Mouse (Mus musculus): ENCODE measurements at regions not wholly inside any gene's neighbourhood (a gene's known extent, or its start where the extent isn't known, plus 50 kb on each side); places are given as distances from the start of the nearest gene placed in this dataset.

GRCm38 (mm10) chr3:60388593-60388992 lies 84.0 kb upstream of the Mbnl1 start:
- DNase-seq (ENCODE audit: low read depth), result no peak
- TF ChIP-seq POLR2A (IDR thresholded peaks at IDR 0.05; ENCODE audit: borderline replicate concordance, extremely low read depth, insufficient read depth, insufficient read length, poor library complexity, severe bottlenecking) (no peak), CTCF (IDR thresholded peaks at IDR 0.05; ENCODE audit: borderline replicate concordance, extremely low read depth, insufficient read depth, insufficient read length) (no peak)

- TF ChIP-seq CTCF (IDR thresholded peaks at IDR 0.05; ENCODE audit: borderline replicate concordance, extremely low read depth, insufficient read depth, insufficient read length), result no peak
- TF ChIP-seq POLR2A (IDR thresholded peaks at IDR 0.05; ENCODE audit: borderline replicate concordance, extremely low read depth, insufficient read depth, insufficient read length, poor library complexity, severe bottlenecking), result no peak
- DNase-seq (ENCODE audit: low read depth), result no peak
Measured at GRCm38 (mm10) chr3:60389032-60389431, 83.6 kb upstream of the Mbnl1 start.

DNA sequence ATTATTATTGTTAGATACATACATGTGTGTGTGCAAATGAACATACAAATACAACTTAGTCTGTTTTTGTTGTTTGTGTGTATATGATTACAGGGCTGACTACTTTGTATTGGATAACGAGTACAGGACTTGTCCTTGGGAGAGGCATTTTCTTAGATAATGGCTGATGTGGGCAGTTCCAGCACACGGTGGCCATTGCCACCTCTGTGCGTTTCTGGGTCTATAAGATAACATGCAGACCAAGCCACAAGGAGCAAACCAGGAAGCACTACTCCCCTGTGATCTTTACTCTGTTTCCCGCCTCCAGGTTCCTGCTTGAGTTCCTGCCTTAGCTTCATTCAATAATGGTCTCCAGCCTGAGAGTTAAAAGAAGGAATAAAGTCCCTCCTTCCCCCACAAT lies 77.3 kb upstream of the Mbnl1 start:
- no peak for TF ChIP-seq CTCF (IDR thresholded peaks at IDR 0.05; ENCODE audit: borderline replicate concordance, extremely low read depth, insufficient read depth, insufficient read length)
- no peak for TF ChIP-seq POLR2A (IDR thresholded peaks at IDR 0.05; ENCODE audit: borderline replicate concordance, extremely low read depth, insufficient read depth, insufficient read length, poor library complexity, severe bottlenecking)
- no peak for DNase-seq (ENCODE audit: low read depth)

DNA sequence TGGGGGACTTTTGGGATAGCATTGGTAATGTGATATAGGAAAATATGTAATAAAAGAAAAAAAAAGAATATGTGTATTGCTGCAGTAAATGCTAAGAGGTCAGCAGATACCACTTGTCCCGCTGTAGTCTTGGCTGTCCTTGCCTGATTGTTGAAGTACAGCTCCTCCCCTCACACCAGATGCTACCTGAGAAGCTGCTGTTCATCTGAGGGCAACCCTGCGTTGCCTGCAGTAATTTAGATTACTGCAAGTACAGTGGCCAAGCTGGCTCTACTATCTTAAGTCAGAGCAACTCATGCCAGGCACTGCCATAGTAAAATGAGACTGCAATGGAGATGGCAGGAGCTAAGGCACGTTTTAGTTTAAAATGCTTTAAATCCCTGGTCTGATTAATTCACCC lies 75.7 kb upstream of the Mbnl1 start:
- DNase-seq (ENCODE audit: low read depth), result no peak
- TF ChIP-seq CTCF (IDR thresholded peaks at IDR 0.05; ENCODE audit: borderline replicate concordance, extremely low read depth, insufficient read depth, insufficient read length) (no peak), POLR2A (IDR thresholded peaks at IDR 0.05; ENCODE audit: borderline replicate concordance, extremely low read depth, insufficient read depth, insufficient read length, poor library complexity, severe bottlenecking) (no peak)

- DNase-seq (ENCODE audit: low read depth), result no peak
- TF ChIP-seq CTCF (IDR thresholded peaks at IDR 0.05; ENCODE audit: borderline replicate concordance, extremely low read depth, insufficient read depth, insufficient read length) (no peak), POLR2A (IDR thresholded peaks at IDR 0.05; ENCODE audit: borderline replicate concordance, extremely low read depth, insufficient read depth, insufficient read length, poor library complexity, severe bottlenecking) (no peak)
Measured at GRCm38 (mm10) chr3:60398796-60399195, 73.8 kb upstream of the Mbnl1 start.

- no peak for DNase-seq (ENCODE audit: low read depth)
- TF ChIP-seq POLR2A (IDR thresholded peaks at IDR 0.05; ENCODE audit: borderline replicate concordance, extremely low read depth, insufficient read depth, insufficient read length, poor library complexity, severe bottlenecking), result no peak
- no peak for TF ChIP-seq CTCF (IDR thresholded peaks at IDR 0.05; ENCODE audit: borderline replicate concordance, extremely low read depth, insufficient read depth, insufficient read length)
Measured at GRCm38 (mm10) chr3:60402251-60402830, 70.3 kb upstream of the Mbnl1 start.

GRCm38 (mm10) chr3:60407426-60407825 lies 65.2 kb upstream of the Mbnl1 start:
- no peak for DNase-seq (ENCODE audit: low read depth)
- TF ChIP-seq CTCF (IDR thresholded peaks at IDR 0.05; ENCODE audit: borderline replicate concordance, extremely low read depth, insufficient read depth, insufficient read length) (no peak), POLR2A (IDR thresholded peaks at IDR 0.05; ENCODE audit: borderline replicate concordance, extremely low read depth, insufficient read depth, insufficient read length, poor library complexity, severe bottlenecking) (no peak)

DNA sequence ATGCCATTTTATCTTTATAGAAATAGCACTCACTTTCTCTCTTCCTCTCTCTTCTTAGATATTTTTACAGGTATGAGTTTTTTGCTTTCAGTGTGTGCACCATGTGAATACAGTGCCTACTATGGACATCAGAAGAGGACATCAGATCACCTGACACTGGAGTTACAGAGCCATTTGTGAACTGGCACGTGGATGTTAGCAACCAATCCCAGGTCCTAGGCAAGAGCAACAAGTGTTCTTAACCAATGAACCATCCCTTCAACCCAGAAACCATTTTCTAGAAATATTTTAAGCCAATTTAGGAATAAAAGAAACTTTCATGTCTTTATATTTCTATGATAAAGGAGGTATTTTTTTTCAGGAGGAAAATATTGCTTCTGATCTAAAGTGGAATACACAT lies 64.7 kb upstream of the Mbnl1 start:
- TF ChIP-seq POLR2A (IDR thresholded peaks at IDR 0.05; ENCODE audit: borderline replicate concordance, extremely low read depth, insufficient read depth, insufficient read length, poor library complexity, severe bottlenecking) (no peak), CTCF (IDR thresholded peaks at IDR 0.05; ENCODE audit: borderline replicate concordance, extremely low read depth, insufficient read depth, insufficient read length) (no peak)
- no peak for DNase-seq (ENCODE audit: low read depth)

- DNase-seq (ENCODE audit: low read depth), result peak; percentile 33
- no peak for TF ChIP-seq POLR2A (IDR thresholded peaks at IDR 0.05; ENCODE audit: borderline replicate concordance, extremely low read depth, insufficient read depth, insufficient read length, poor library complexity, severe bottlenecking)
- TF ChIP-seq CTCF (IDR thresholded peaks at IDR 0.05; ENCODE audit: borderline replicate concordance, extremely low read depth, insufficient read depth, insufficient read length), result no peak
Measured at GRCm38 (mm10) chr3:60408553-60409282, 63.9 kb upstream of the Mbnl1 start.

DNA sequence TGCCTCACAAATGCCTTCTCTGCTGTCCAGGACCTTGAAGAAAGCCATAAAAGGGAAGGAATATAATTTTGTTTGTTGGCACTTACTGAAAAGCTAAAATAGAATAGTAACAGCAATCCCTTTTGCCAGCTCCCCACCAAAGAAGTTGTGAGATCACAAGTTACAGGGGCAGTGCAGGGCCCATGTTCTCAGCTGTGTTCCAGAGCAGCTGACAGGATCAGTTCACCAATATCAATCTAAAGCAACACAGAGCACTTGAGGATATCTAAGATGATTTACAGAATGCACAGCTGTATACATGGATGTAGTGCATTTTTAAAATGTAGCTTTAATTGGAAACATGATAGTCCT lies 63.4 kb upstream of the Mbnl1 start:
- no peak for TF ChIP-seq CTCF (IDR thresholded peaks at IDR 0.05; ENCODE audit: borderline replicate concordance, extremely low read depth, insufficient read depth, insufficient read length)
- TF ChIP-seq POLR2A (IDR thresholded peaks at IDR 0.05; ENCODE audit: borderline replicate concordance, extremely low read depth, insufficient read depth, insufficient read length, poor library complexity, severe bottlenecking), result no peak
- no peak for DNase-seq (ENCODE audit: low read depth)

DNA sequence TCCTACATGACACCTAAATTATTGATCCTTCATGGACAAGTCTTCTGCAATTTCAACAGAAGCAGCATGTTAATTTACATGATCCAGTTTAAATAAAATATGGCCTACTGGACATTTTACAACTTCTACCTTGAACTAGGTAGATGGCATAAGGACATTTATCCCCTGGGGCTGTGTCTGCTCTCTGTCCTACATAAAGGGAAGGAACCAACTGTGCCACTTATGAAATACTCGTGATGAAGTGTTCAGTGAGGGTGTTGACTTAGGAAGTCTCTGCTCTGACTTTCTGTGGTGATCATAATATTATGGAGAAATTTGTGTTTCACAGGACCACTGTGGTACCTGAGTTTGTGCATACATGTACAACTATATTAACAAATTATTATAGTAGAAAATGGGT lies 60.9 kb upstream of the Mbnl1 start:
- TF ChIP-seq CTCF (IDR thresholded peaks at IDR 0.05; ENCODE audit: borderline replicate concordance, extremely low read depth, insufficient read depth, insufficient read length), result no peak
- no peak for TF ChIP-seq POLR2A (IDR thresholded peaks at IDR 0.05; ENCODE audit: borderline replicate concordance, extremely low read depth, insufficient read depth, insufficient read length, poor library complexity, severe bottlenecking)
- no peak for DNase-seq (ENCODE audit: low read depth)

GRCm38 (mm10) chr3:60412206-60412605 lies 60.4 kb upstream of the Mbnl1 start:
- DNase-seq (ENCODE audit: low read depth), result no peak
- TF ChIP-seq POLR2A (IDR thresholded peaks at IDR 0.05; ENCODE audit: borderline replicate concordance, extremely low read depth, insufficient read depth, insufficient read length, poor library complexity, severe bottlenecking) (no peak), CTCF (IDR thresholded peaks at IDR 0.05; ENCODE audit: borderline replicate concordance, extremely low read depth, insufficient read depth, insufficient read length) (no peak)

Data from brain, embryonic 14.5 days (tissue).